ENCODE assay signal across 8 mouse cellular contexts in the genomic region with DNA sequence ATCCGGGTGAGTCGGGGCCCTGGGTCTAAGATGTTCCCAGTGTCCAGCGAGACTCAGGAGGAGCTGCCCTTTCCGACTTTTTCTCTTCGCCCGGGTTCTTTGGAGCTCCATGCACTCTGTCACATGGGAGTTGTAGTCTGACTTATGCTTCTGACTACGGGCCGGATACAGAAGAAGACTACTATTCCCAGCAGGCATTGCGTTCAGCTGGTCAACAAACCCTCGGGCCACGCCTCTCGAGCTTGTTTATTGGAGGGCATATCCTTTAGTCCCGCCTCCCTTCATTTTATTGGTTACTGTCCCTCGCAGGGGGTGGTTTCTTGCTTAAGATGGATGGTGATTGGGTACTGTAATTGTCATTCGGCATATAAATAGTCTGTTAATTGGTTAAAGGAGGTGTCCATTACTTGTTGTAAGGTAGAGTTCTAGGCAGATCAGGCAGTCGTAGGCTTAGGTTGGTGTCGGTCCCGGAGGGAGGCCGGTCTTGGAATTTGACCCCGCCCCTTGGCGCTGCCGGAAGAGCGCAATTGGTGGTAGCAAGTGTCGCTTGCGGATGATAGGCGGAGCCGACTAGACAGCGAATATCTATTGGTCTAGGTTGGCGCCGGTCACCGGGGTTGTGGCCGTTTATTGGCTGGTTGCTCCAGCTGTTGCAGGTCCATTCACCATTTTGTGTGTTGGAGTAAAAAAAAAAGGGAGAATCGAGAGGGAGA. TPM values are rescaled to one million over a fixed set of nuclear protein-coding genes. Genes with fewer than 3 reads are reported as not detected.
A peak's percentile ranks its signal among the peaks of the same experiment; 100 is the strongest.
DNase-seq lines count a peak whose midpoint lies in the region; ATAC-seq lines count a peak whose summit lies in the region.

No protein-coding gene starts in this region.

- WGBS in forebrain, embryonic 14.5 days = under 1% methylated on average over 33 of the region's 33 CpGs
- under 1% methylated on average over 33 of the region's 33 CpGs for WGBS in neural tube, embryonic 15.5 days

- H3K9ac ChIP-seq in forebrain, embryonic 14.5 days (ENCODE audit: low read length) = peak overlapping the region; percentile 81
- H3K9ac ChIP-seq in neural tube, embryonic 15.5 days (replicated peaks) = peak overlapping the region; percentile 78

- peak; percentile 100 for DNase-seq in ES-CJ7 (ENCODE audit: low read depth, low spot score)
- DNase-seq in cerebellum, adult 11 months = peak; percentile 100
- DNase-seq in forebrain, embryonic 14.5 days (ENCODE audit: low spot score) = peak; percentile 100
- DNase-seq in heart, postnatal 14 days = peak; percentile 98 to 99
- peak; percentile 100 for DNase-seq in layer of hippocampus, adult 11-12 months (ENCODE audit: low spot score)
- DNase-seq in lung, adult 18-20 months = peak; percentile 100
- DNase-seq in testis, postnatal 14 days (ENCODE audit: low spot score) = peak; percentile 100

- peaks cover 14% of the 10 kb centered on the region for H3K4me1 ChIP-seq in forebrain, embryonic 14.5 days (ENCODE audit: control insufficient read depth, insufficient read depth, low read length)
- H3K4me1 ChIP-seq in neural tube, embryonic 15.5 days = peaks cover 32% of the 10 kb centered on the region

- peak overlapping the region; percentile 73 for H3K4me3 ChIP-seq in forebrain, embryonic 14.5 days (ENCODE audit: low read depth, low read length)
- H3K4me3 ChIP-seq in neural tube, embryonic 15.5 days (replicated peaks) = peak overlapping the region; percentile 69

- H3K4me2 ChIP-seq in forebrain, embryonic 14.5 days (ENCODE audit: low read length) = peak overlapping the region; percentile 80
- peak overlapping the region; percentile 86 for H3K4me2 ChIP-seq in neural tube, embryonic 15.5 days

- H3K36me3 ChIP-seq in forebrain, embryonic 14.5 days (ENCODE audit: control insufficient read depth, insufficient read depth, low read length) = peaks cover 22% of the 10 kb centered on the region
- peaks cover 18% of the 10 kb centered on the region for H3K36me3 ChIP-seq in neural tube, embryonic 15.5 days

- H3K9me3 ChIP-seq in forebrain, embryonic 14.5 days (replicated peaks; ENCODE audit: control insufficient read depth, low read length) = no peaks in the 10 kb centered on the region
- H3K9me3 ChIP-seq in neural tube, embryonic 15.5 days (replicated peaks) = no peaks in the 10 kb centered on the region

- peak overlapping the region; percentile 84 for H3K27ac ChIP-seq in forebrain, embryonic 14.5 days (ENCODE audit: low read depth, low read length)
- H3K27ac ChIP-seq in neural tube, embryonic 15.5 days (replicated peaks) = peak overlapping the region; percentile 97

- ATAC-seq in forebrain, embryonic 14.5 days = peak; percentile 96
- ATAC-seq in neural tube, embryonic 15.5 days (ENCODE audit: low FRiP score) = peak; percentile 95

- no peaks in the 10 kb centered on the region for H3K27me3 ChIP-seq in forebrain, embryonic 14.5 days (replicated peaks; ENCODE audit: control insufficient read depth, insufficient read depth, low read length)
- no peaks in the 10 kb centered on the region for H3K27me3 ChIP-seq in neural tube, embryonic 15.5 days (replicated peaks)

- intact Hi-C loops in heart, postnatal 14 days (cut with DNase I) = loop anchor here (2.0 kb wide), 1 partner anchor 15 kb away; no protein-coding TSS in a partner anchor

RNA-seq across cellular contexts. Expression of a gene that starts 0.4 kb away (rescaled TPM):
- polyA plus RNA-seq in forebrain, embryonic 14.5 days (2014; fragmentation: Nextera tagmentation; extraction: Ambion mirVana) = 37.4 and 38.7 TPM in 2 replicates
- total RNA-seq in heart, postnatal 14 days (2021) = 10 to 100 TPM; 71.2 to 78.7 TPM
- 33.3 and 37.2 TPM in 2 replicates for polyA plus RNA-seq in neural tube, embryonic 15.5 days (2015; fragmentation: Nextera tagmentation; extraction: Ambion mirVana)

RNA-seq across cellular contexts. Expression of a gene that starts 17.3 kb away (rescaled TPM):
- 7.7 and 8.2 TPM in 2 replicates for polyA plus RNA-seq in forebrain, embryonic 14.5 days (2014; fragmentation: Nextera tagmentation; extraction: Ambion mirVana)
- 10 to 100 TPM; 32.8 to 33.2 TPM for total RNA-seq in heart, postnatal 14 days (2021)
- polyA plus RNA-seq in neural tube, embryonic 15.5 days (2015; fragmentation: Nextera tagmentation; extraction: Ambion mirVana) = 3.7 and 6.5 TPM in 2 replicates

RNA-seq across cellular contexts. Expression of a gene that starts 29.9 kb away (rescaled TPM):
- 574 and 635 TPM in 2 replicates for polyA plus RNA-seq in forebrain, embryonic 14.5 days (2014; fragmentation: Nextera tagmentation; extraction: Ambion mirVana)
- total RNA-seq in heart, postnatal 14 days (2021) = 1 to 10 TPM; 5.1 to 5.6 TPM
- 458 and 569 TPM in 2 replicates for polyA plus RNA-seq in neural tube, embryonic 15.5 days (2015; fragmentation: Nextera tagmentation; extraction: Ambion mirVana)

RNA-seq across cellular contexts. Expression of a gene that starts 30.3 kb away (rescaled TPM):
- 20.2 and 20.5 TPM in 2 replicates for polyA plus RNA-seq in forebrain, embryonic 14.5 days (2014; fragmentation: Nextera tagmentation; extraction: Ambion mirVana)
- total RNA-seq in heart, postnatal 14 days (2021) = 10 to 100 TPM; 58.6 to 66.6 TPM
- 16.0 and 16.3 TPM in 2 replicates for polyA plus RNA-seq in neural tube, embryonic 15.5 days (2015; fragmentation: Nextera tagmentation; extraction: Ambion mirVana)

RNA-seq across cellular contexts. Expression of a gene that starts 33.3 kb away (rescaled TPM):
- 1.8 and 2.2 TPM in 2 replicates for polyA plus RNA-seq in forebrain, embryonic 14.5 days (2014; fragmentation: Nextera tagmentation; extraction: Ambion mirVana)
- total RNA-seq in heart, postnatal 14 days (2021) = not detected
- 3.0 and 3.5 TPM in 2 replicates for polyA plus RNA-seq in neural tube, embryonic 15.5 days (2015; fragmentation: Nextera tagmentation; extraction: Ambion mirVana)

Comparison
In these comparisons a context has a peak if more than half of its experiments do, and no peak if none do; other contexts are left out.
1. Peak in every context shown above with its lines: DNase-seq, ATAC-seq, H3K4me3 ChIP-seq and H3K27ac ChIP-seq.